Mouse (Mus musculus) lung, postnatal 4 days (tissue): ENCODE measurements at regions not wholly inside any gene's neighbourhood (a gene's known extent, or its start where the extent isn't known, plus 50 kb on each side); places are given as distances from the start of the nearest gene placed in this dataset.

Experiments
- DNase-seq, 2 experiments: peaks; one replicate each; pipeline ENCODE4 v3.0.0; 2021

GRCm38 (mm10) chr1:90289732-90290215 is 86.0 kb downstream of the Ackr3 start:
- no peak for DNase-seq

DNA sequence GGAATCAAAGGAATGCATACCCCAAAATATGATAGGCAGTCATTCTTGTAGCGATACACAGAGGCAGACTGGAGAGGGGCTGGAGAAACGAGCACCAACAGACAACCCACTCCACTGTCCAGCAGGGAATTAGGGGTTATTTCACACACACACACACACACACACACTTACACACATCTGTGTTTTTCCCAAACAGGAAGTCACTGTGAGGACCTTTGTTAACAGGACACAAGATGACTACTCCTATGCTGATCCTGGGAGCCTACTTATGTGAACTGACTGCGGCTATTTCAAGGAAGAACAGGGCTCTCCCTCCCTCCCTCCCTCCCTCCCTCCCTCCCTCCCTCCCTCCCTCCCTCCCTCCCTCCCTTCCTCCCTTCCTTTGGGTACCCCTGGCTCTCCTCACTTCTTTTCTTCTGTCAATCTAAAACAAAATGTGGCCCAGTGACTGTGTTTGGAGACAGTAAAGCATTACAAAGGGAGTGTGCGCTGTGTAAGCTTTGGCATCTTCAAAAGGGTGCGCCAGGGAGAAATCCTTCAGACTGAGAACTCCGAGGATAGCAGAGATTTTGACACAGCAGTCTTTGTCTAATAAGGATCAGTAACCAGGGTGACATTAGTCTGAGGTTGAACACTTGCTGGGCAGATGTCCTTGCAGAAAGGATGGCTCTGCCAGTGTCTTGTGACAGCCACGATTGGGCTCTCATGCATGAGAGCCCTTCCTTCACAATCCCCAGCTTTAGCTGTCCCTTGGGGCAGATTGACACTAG is 86.8 kb downstream of the Ackr3 start:
- no peak for DNase-seq

DNA sequence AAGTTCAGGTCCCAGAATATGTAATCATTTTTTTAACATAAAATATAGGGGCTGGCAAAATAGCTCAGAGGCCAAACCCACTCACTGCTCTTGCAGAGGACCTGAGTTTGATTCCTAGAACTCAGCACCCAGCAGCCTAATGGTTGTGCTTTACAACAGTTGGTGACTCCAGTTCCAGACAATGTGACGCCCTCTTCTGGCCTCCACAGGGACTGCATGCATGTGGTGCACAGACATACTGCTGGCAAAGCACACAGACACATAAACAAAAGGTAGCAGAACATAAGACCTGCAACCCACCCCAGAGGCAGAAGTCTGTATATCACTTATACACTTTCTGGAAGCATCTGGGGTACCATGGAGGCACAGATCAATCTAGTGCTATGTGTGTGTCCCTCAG is 87.5 kb downstream of the Ackr3 start:
- peak in 1 of 2 experiments; percentile 17 for DNase-seq

DNA sequence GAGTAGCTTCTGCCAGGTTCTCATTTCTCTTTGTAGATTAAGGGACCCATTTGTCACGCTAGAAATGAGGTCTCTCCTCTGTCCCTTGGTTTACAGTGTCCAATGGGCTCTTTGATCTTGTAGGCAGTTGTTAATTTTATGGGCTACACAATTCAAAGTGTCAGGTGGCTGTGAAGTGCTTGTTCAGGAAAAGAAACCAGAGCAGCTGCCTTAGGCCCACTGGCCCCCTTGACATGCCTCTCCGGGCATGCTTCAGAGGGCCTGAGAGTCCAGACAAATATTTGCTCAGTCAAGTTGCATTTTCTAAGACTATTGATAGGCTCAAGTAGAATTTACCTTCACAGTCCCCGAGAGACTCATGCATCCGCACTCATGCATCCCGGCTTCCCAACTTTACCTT is 94.0 kb downstream of the Ackr3 start:
- DNase-seq, result peak in 1 of 2 experiments; percentile 52

DNA sequence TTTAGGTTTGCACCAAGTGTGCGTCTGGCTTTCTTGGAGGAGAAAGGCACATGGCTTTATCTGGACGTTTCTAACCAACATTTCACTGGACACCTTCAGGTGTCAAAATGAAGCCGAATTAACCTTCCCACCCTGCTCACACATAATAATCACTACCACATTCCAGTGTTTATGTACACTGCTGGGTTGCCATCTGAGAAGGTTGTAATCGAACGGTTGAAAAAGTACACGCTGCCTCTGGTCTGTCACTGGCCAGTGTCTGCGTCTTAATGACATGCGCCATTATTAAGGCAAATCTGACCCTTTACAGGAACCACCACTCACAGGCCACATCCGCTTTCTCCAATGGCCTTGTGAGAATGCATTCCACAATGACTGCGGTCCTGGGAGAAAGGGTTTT is 96.4 kb downstream of the Ackr3 start:
- peak in 1 of 2 experiments; percentile 9 for DNase-seq

GRCm38 (mm10) chr1:90304331-90304730 is 100.6 kb downstream of the Ackr3 start:
- peak in 1 of 2 experiments; percentile 31 for DNase-seq

- peak in 1 of 2 experiments; percentile 20 for DNase-seq
Observed at GRCm38 (mm10) chr1:90311016-90311415, 107.2 kb downstream of the Ackr3 start.

GRCm38 (mm10) chr1:90311649-90312442 is 108.1 kb downstream of the Ackr3 start:
- DNase-seq, result peak in 1 of 2 experiments; percentile 13

DNA sequence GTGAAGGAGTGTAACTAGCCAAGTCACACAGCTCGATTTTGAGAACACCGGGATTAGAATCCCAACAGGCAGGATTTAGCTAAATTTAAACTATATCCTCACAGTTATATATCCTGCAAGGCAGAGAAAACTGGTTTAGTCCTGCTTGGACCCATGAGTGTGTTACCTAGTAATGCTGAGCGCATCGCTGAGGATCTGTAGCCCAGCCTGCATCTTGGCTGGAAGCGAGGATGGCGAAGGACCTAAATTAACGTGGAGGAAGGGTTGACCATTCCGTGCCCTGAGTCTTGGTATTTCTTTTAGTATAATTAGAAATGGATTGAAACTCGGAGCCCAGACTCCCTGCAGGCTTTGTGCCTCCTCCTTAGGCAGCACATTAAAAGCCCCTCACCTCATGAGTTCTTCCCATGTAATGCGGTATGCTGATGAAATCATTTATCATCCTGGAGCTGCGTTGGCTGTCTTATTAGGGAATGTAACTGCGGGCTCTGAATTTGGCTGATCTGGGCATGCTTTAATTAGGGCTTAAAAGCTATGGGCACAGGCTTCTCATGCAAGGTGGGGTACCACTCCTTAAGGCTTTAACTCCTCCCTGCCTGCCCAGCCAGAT is 110.1 kb downstream of the Ackr3 start:
- DNase-seq, result peak in 1 of 2 experiments; percentile 4

- DNase-seq, result no peak
Observed at GRCm38 (mm10) chr1:90317902-90318301, 114.1 kb downstream of the Ackr3 start.

DNA sequence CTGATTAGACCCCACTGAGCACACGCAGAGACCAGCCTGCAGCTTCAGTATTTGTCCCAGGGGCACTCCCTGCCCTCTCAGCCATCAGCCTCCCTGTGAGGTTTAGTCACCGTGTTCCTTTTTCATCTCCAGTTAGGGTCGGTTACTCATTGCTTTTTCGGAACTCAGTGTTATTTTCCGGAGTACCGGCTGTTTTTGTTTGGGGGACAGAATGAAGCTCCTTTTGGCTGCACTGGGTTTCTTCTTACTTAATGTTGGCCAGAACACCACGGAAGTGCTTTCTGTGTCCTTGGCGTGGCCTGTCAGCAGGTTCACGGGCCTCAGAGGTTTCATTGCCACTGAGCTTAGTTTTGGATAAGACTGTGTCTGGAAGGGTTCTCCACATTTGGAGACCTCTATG is 114.7 kb downstream of the Ackr3 start:
- DNase-seq, result no peak

GRCm38 (mm10) chr1:90320518-90320917 is 116.7 kb downstream of the Ackr3 start:
- no peak for DNase-seq

DNA sequence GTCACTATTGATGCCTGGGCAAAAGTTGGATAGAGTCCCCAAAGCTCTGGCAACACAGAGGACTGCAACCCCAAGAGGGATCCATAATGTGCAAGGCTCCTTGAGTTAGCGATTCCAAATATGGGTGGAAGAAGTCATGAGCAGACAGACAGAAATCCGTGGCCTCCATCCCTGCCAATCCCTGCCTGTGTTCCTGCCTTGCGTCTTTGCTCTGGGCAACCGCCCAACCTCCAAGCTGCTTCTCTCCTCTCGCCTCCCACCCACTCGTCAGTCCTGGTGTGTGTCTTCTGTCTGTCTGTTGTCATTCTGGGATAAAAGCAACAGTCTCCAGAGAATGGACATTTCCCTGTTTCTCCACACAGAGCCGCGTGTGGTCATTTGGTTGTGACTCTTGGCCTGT is 117.7 kb downstream of the Ackr3 start:
- DNase-seq, result no peak

- no peak for DNase-seq
Observed at GRCm38 (mm10) chr1:90327237-90327636, 123.5 kb downstream of the Ackr3 start.

DNA sequence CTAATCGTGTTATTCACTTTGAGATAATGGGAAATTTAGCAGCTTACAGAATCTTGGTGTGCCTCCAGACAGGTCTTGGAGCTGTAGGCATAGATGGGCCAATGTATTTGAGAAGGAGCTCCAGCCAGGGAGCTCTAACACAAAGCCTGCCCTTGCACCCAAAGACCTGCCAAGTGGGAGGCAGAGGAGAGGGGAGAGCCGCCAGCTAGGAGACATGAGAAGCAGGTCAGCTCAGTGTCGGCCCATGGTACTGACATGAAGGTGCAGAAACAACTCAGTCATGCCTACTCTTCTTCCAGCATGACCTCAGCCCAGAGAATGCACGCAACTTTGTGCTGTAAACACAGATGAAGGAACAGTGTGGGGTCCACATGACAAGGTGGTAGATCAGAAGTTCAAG is 128.8 kb downstream of the Ackr3 start:
- DNase-seq, result no peak

DNA sequence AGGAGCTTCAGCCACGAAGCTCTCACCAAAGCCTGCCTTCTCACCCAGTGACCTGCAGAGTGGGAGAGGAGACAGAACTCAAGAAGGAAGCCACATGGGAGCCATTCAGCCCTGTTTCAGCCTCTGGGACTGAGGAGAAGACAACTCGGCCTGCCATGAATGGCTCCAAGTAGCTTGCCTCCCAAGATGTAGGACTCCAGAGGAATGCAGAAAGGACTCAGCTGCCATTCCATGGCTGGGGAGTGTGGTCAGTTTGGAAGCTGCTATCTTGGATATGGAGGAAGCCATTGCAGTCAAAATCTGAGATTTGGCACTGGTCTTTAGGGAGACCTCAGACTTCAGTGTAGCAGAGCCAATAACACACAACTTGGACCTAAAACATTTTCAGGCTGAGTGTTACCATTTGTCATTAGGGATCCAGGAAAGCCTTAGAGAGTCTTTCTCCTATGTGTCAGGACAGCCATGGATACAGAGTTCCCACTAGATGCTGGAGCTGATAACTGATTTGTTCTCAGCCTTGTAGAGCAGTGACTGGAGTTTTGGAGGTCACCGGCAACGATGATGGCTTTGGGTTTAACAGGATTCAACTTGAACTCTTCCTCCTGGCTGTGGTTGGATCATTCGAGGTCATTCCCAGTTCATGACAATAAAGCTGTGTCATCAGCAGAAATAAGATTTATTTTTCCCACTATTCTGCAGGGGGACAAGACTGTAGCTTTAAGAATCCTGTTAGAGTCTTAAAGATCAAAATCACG is 130.1 kb downstream of the Ackr3 start:
- no peak for DNase-seq

- peak; percentile 60 to 88 for DNase-seq
Observed at GRCm38 (mm10) chr1:90335001-90335747, 131.4 kb downstream of the Ackr3 start.

GRCm38 (mm10) chr1:90337876-90338316 is 134.1 kb downstream of the Ackr3 start:
- peak; percentile 25 to 75 for DNase-seq

DNA sequence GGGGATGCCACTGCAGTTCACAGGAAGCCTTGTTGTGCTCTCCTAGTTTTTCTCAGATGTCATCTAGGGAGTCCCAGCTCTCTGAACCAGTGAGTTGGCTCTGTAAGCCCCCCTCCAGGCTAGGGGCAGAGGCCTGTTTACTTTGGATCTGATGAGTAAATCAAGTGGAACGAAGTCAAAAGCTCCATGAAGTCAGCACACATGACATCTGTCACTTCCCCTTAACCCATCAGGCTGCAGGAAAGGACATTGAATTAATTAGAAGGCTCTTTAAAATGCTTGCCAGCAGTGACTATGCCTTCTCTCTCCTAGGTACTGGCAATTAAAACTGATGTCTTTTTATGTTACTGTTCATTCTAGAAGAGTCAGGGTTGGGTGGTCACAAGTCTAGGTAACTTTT is 138.6 kb downstream of the Ackr3 start:
- no peak for DNase-seq

DNA sequence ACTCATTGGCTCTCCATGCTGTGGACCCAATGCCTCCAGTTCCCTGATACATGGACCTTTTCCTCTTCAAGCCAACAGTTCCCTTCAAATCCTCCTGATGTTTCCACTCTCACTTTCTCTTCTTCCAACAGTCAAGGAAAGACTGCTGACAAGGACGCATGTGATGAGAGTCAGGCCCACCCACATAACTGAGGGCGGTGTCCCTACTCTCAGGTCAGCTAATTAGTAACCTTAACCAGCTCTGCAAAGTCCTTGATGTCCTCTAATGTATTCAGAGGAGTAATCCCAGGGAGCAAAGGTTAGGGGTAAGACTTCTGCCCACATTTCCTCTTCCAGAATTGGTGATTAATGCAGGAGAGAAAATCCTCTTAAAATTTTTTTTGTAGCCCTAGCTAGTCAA is 139.7 kb downstream of the Ackr3 start:
- no peak for DNase-seq

DNA sequence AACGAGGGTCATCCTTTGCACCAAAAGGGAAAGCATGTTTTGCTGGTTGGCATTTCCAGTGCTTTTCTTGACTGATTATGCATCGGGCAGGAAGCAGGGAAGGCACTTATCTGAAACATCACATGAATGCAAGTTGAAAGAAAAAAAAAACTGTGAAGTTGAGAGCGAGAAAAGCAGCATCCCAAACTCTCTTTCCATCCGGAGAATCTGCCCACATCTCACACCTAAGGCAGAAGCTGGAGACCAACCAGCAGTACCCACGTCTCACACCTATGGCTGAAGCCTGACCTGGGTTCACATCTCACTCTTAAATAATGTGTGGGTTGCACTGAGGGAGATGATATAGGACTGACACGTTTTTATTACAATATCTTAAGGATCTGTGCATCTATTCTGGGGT is 143.3 kb downstream of the Ackr3 start:
- DNase-seq, result no peak

GRCm38 (mm10) chr1:90349611-90350010 is 145.8 kb downstream of the Ackr3 start:
- DNase-seq, result no peak
